Mouse (Mus musculus) spleen, embryonic (tissue): ENCODE measurements around the gene Bnc2.

Experiments used
- CTCF ChIA-PET: fragments of 350-600 bp; sonication (Branson Sonifier 250); formaldehyde crosslinking; loops from one replicate; lab custom pipeline; 2022; lab: Charles Lee

The Bnc2 gene

DNA sequence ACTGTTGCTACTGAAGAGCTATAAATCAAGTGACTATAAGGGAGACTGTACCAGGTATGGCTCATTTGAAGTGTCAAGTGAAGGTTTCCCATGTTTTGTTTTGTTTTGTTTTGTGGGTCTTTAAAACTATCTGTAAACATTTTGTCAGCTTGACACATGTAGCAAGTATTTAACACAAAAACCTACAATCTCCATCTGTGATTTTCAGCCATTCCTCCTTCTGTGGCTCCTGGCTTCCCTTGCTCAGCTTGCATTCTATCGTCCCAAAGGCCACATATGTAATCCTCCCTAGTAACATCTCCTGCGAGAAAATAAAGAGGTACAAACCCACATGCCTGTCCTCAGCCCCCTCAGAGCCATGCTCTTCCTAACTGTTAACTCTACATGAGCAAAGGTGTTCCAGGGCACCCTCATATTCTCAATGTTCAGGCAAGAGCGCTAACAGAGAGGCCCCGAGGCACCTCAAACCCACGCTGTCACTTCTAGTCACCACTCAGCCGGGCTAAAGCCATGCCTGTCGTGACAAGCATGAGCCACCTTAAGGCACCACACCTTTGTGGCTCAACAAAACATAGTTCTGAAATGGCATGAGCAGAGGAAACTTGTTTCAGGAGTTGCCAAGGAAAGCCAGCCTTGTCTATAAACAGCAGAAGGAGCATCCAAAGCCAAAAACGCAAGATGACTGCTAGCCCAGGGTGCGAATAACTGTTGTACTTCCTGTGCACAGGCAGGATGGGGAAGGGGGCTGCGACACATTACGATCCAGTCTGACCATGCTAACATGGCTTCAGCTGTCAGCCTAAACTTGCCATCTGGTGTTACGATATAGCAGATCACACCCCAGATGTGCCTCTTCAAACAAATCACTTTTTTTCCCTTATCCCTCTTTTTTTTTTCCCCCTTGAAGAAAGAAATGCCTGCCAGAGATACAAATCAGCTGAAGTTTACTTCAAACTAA is 42.0 kb downstream of the Bnc2 start:
- CTCF ChIA-PET: no interaction called here

DNA sequence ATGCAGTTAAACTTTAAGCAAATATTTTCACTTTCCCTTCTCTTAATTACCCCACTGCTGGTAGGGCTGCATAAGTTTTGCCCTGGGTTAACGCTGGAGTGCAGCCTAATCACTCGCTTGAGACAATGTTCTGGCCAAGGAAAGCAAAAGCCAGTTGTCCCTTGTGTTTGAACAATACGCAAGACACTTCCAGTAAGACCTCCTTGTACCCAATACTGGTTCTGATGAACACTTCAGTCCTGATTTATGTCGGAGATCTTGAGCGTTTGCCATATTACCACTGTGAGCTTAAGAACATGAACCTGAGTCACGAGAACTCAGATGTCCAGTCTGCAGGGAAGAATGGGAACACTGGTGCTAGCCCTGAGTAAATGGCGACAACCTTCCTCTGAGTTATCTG is 47.5 kb downstream of the Bnc2 start:
- CTCF ChIA-PET: no interaction called here

- CTCF ChIA-PET: no interaction called here
Measured at GRCm38 (mm10) chr4:84623312-84623711, 51.8 kb downstream of the Bnc2 start.

- CTCF ChIA-PET: no interaction called here
Measured at GRCm38 (mm10) chr4:84621785-84622184, 53.3 kb downstream of the Bnc2 start.

GRCm38 (mm10) chr4:84609861-84610260 is 65.2 kb downstream of the Bnc2 start:
- CTCF ChIA-PET: no interaction called here

DNA sequence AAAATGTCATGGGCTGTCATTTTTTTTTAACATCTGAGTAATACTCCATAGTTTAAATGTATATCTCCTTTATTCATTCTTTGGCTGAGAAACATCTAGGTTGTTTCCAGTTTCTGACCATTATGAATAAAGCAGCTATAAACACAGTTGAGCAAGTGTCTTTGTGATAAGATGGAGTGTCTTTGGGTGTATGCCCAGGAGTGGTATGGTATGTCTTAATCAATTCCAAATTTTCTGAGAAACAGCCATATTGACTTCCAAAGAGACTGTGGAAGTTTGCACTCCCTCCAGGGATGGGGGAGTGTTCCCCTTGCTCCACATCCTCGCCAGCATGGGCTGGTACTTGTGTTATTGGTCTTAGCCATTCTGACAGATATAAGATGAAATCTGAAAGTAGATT is 70.6 kb downstream of the Bnc2 start:
- CTCF ChIA-PET: no interaction called here

- CTCF ChIA-PET: no interaction called here
Measured at GRCm38 (mm10) chr4:84580260-84580952, 94.7 kb downstream of the Bnc2 start.

DNA sequence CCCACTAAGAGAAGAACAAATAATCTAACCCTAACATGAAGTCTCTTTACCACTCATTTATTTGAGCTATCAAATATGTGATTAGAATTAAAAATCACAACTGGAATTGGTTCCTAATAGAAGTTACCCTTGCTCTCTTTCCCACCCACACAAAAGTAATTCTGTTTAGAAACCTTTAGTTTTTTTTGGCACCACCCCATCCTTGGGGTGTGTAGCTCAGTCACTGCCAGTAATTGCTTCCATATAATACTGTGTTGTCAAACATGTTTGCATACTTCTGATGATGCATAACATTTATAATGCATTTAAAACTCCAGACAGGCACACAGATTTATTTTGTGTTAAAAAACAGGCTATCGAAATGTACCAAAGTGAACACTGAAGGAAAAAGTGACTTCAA is 96.8 kb downstream of the Bnc2 start:
- CTCF ChIA-PET: no interaction called here

- CTCF ChIA-PET: no interaction called here
Measured at GRCm38 (mm10) chr4:84566123-84566522, 109.0 kb downstream of the Bnc2 start.

GRCm38 (mm10) chr4:84545204-84545871 is 129.7 kb downstream of the Bnc2 start:
- CTCF ChIA-PET: no interaction called here

GRCm38 (mm10) chr4:84544646-84545045 is 130.4 kb downstream of the Bnc2 start:
- CTCF ChIA-PET: no interaction called here

DNA sequence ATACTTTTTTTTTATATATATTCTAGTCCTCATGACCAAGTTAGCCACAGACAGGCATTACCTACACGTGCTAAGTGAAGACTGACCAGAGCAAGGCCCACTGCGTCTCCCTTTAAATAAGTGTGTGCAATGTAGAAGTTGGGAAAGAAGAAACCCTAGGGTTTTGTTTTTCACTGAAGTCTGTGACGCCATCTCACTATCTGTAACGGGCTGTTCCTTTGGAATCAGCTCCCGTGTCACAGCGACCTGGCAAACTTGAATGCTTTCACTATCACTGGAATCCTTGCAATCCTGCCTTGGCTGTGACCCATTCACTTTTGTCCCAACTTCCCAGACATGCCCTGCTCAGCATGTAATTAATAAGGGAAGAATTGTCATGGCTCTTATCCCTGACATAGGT is 134.5 kb downstream of the Bnc2 start:
- CTCF ChIA-PET: no interaction called here

- CTCF ChIA-PET: no interaction called here
Measured at GRCm38 (mm10) chr4:84539396-84539795, 135.7 kb downstream of the Bnc2 start.

- CTCF ChIA-PET: no interaction called here
Measured at GRCm38 (mm10) chr4:84528886-84529789, 145.9 kb downstream of the Bnc2 start.

GRCm38 (mm10) chr4:84528358-84528757 is 146.7 kb downstream of the Bnc2 start:
- CTCF ChIA-PET: no interaction called here

- CTCF ChIA-PET: no interaction called here
Measured at GRCm38 (mm10) chr4:84527066-84527933, 147.8 kb downstream of the Bnc2 start.

DNA sequence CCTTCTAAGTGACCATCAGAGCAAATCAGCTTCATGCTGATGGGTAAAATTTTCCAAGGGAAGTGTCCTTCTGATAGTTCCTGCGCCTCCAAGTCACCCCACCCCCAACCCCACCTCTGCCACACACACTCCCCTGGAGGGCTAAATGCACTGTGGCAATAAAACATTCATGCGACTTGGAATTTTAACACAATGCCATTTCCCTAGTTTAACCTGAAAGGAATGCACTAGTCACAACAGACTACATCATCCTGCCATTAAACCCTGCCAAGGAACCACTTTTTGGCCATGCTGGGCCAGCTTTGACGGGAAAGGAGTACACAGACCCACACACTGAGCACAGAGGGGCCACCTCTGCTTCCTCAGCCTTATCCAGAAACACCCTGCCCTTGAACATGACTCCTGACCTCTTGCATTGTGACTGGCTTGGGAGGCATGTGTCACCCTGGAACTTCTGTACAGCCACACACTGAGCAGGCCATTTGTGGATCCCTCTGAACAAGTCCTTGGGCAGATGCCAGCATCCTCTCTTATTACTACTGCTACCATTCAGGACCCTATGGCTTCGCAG is 151.3 kb downstream of the Bnc2 start:
- CTCF ChIA-PET: no interaction called here

DNA sequence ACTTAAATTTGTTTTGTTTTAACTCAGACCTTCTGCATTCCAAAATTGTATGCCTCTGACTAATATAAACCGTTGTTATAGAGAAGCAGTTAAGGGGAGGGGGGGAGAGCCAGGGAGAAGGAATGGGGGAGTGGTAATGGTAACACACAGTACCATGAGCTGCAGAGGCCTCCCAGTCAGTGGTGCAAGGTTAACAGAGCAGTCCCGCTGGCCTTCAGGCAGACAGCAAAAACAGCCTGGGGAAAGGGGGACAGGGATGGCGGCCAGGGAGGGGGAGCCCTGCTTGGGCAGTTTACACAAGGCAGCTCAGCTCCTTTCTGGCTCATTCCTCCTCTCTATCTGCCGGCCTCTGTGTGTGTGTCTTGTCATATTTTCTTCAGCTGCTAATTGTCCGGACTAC is 151.9 kb downstream of the Bnc2 start:
- CTCF ChIA-PET: no interaction called here

GRCm38 (mm10) chr4:84521562-84521961 is 153.5 kb downstream of the Bnc2 start:
- CTCF ChIA-PET: no interaction called here

GRCm38 (mm10) chr4:84510466-84510865 is 164.6 kb downstream of the Bnc2 start:
- CTCF ChIA-PET: no interaction called here
